Mouse (Mus musculus): ENCODE measurements at regions not wholly inside any gene's neighbourhood (a gene's known extent, or its start where the extent isn't known, plus 50 kb on each side); places are given as distances from the start of the nearest gene placed in this dataset.
A peak's percentile ranks its signal among the peaks of the same experiment; 100 is the strongest.

- ATAC-seq (ENCODE audit: low FRiP score, low TSS enrichment) = no peak
- 81% methylated on average over 3 of the region's 3 CpGs for WGBS
- H3K9me3 ChIP-seq (ENCODE audit: low read length) = no peaks in the 10 kb centered on the region
Observed at GRCm38 (mm10) chrX:133505683-133506082, 183.1 kb downstream of the Pcdh19 start.

GRCm38 (mm10) chrX:133461867-133462266 lies 226.9 kb downstream of the Pcdh19 start:
- H3K9ac ChIP-seq (replicated peaks; ENCODE audit: low read length) = no peak overlapping the region
- H3K9me3 ChIP-seq (ENCODE audit: low read length) = no peaks in the 10 kb centered on the region
- H3K27me3 ChIP-seq (ENCODE audit: insufficient read depth, low read length) = peaks cover 4% of the 10 kb centered on the region; the same call in 1 of the 2 replicates
- H3K4me3 ChIP-seq (ENCODE audit: low read length) = no peak overlapping the region
- WGBS = 82% methylated on average over 1 of the region's 1 CpGs
- peak; percentile 77; the same call in 1 of the 2 replicates for ATAC-seq (ENCODE audit: low FRiP score, low TSS enrichment)
- no peaks in the 10 kb centered on the region for H3K4me1 ChIP-seq (ENCODE audit: insufficient read depth, low read length)
- no peak overlapping the region for H3K27ac ChIP-seq (ENCODE audit: low read length)
- no peak overlapping the region for H3K4me2 ChIP-seq (replicated peaks; ENCODE audit: low read depth, low read length)
- H3K36me3 ChIP-seq (ENCODE audit: insufficient read depth, low read length) = no peaks in the 10 kb centered on the region

More at GRCm38 (mm10) chrX:133505683-133506082, 183.1 kb downstream of the Pcdh19 start:
- Histone ChIP-seq H3K4me3 (ENCODE audit: low read length) (no peak overlapping the region), H3K4me1 (ENCODE audit: insufficient read depth, low read length) (no peaks in the 10 kb centered on the region), H3K36me3 (ENCODE audit: insufficient read depth, low read length) (no peaks in the 10 kb centered on the region), H3K27ac (ENCODE audit: low read length) (no peak overlapping the region), H3K9ac (replicated peaks; ENCODE audit: low read length) (no peak overlapping the region), H3K4me2 (replicated peaks; ENCODE audit: low read depth, low read length) (no peak overlapping the region), H3K27me3 (ENCODE audit: insufficient read depth, low read length) (no peaks in the 10 kb centered on the region)

DNA sequence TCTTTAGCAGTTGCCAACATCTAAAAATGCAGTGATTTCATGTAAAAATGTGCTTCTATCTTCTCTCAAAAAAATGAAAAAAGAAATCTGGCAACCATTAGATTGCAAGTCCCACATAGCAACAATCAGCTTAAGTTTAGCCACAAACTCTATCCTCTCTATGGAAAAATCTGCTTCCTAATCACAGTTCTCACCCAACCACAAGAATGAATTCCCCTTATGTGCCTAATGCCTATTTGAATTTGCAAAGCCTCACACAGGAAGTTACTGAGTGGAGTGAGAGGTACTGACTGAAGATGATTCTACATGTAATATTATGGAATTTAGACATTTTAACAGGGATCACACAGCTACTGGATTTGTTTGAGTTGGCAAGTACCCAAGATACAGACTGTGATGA lies 241.4 kb downstream of the Pcdh19 start:
- no peak for ATAC-seq (ENCODE audit: low FRiP score, low TSS enrichment)
- no peaks in the 10 kb centered on the region for H3K27me3 ChIP-seq (ENCODE audit: insufficient read depth, low read length)
- H3K27ac ChIP-seq (ENCODE audit: low read length) = no peak overlapping the region
- H3K9ac ChIP-seq (replicated peaks; ENCODE audit: low read length) = no peak overlapping the region
- H3K36me3 ChIP-seq (ENCODE audit: insufficient read depth, low read length) = no peaks in the 10 kb centered on the region
- H3K9me3 ChIP-seq (ENCODE audit: low read length) = no peaks in the 10 kb centered on the region
- H3K4me1 ChIP-seq (ENCODE audit: insufficient read depth, low read length) = no peaks in the 10 kb centered on the region
- H3K4me2 ChIP-seq (replicated peaks; ENCODE audit: low read depth, low read length) = no peak overlapping the region
- no peak overlapping the region for H3K4me3 ChIP-seq (ENCODE audit: low read length)

- no peak overlapping the region for H3K4me2 ChIP-seq (replicated peaks; ENCODE audit: low read depth, low read length)
- H3K9me3 ChIP-seq (ENCODE audit: low read length) = no peaks in the 10 kb centered on the region
- ATAC-seq (ENCODE audit: low FRiP score, low TSS enrichment) = no peak
- H3K4me3 ChIP-seq (ENCODE audit: low read length) = no peak overlapping the region
- H3K27me3 ChIP-seq (ENCODE audit: insufficient read depth, low read length) = no peaks in the 10 kb centered on the region
- no peak overlapping the region for H3K27ac ChIP-seq (ENCODE audit: low read length)
- no peaks in the 10 kb centered on the region for H3K36me3 ChIP-seq (ENCODE audit: insufficient read depth, low read length)
- no peaks in the 10 kb centered on the region for H3K4me1 ChIP-seq (ENCODE audit: insufficient read depth, low read length)
- WGBS = 90% methylated on average over 3 of the region's 3 CpGs
- no peak overlapping the region for H3K9ac ChIP-seq (replicated peaks; ENCODE audit: low read length)
Observed at GRCm38 (mm10) chrX:133402446-133402845, 286.3 kb downstream of the Pcdh19 start.

GRCm38 (mm10) chrX:133387791-133388190 lies 301.0 kb downstream of the Pcdh19 start:
- Histone ChIP-seq H3K4me1 (ENCODE audit: insufficient read depth, low read length) (no peaks in the 10 kb centered on the region), H3K27ac (ENCODE audit: low read length) (no peak overlapping the region)
- ATAC-seq (ENCODE audit: low FRiP score, low TSS enrichment) = no peak

DNA sequence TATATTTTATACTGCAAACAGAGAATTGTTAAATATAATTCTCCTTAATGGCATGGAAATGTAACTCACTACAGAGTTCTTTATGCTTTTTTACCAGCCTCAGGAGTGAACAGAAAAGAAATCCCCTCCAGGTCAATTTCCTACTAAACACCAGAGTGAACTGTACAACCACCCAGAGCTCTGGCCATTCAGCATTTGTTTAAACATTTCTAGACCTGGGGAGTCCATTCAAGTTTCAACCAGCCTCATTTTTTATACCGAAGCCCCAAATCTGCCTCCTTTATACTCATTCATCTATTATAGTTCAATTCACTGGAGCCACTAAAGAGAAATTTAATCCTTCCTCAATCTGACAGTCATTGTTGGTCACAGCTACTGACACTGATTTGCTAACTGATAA lies 314.8 kb downstream of the Pcdh19 start:
- H3K9ac ChIP-seq (replicated peaks; ENCODE audit: low read length) = no peak overlapping the region
- no peaks in the 10 kb centered on the region for H3K4me1 ChIP-seq (ENCODE audit: insufficient read depth, low read length)
- H3K27ac ChIP-seq (ENCODE audit: low read length) = no peak overlapping the region
- H3K9me3 ChIP-seq (ENCODE audit: low read length) = no peaks in the 10 kb centered on the region
- WGBS = 79% methylated on average over 1 of the region's 1 CpGs
- H3K4me3 ChIP-seq (ENCODE audit: low read length) = no peak overlapping the region
- H3K4me2 ChIP-seq (replicated peaks; ENCODE audit: low read depth, low read length) = no peak overlapping the region
- H3K27me3 ChIP-seq (ENCODE audit: insufficient read depth, low read length) = no peaks in the 10 kb centered on the region
- ATAC-seq (ENCODE audit: low FRiP score, low TSS enrichment) = no peak
- H3K36me3 ChIP-seq (ENCODE audit: insufficient read depth, low read length) = no peaks in the 10 kb centered on the region

More at GRCm38 (mm10) chrX:133387791-133388190, 301.0 kb downstream of the Pcdh19 start:
- Histone ChIP-seq H3K9ac (replicated peaks; ENCODE audit: low read length) (no peak overlapping the region), H3K9me3 (ENCODE audit: low read length) (no peaks in the 10 kb centered on the region), H3K27me3 (ENCODE audit: insufficient read depth, low read length) (no peaks in the 10 kb centered on the region), H3K4me2 (replicated peaks; ENCODE audit: low read depth, low read length) (no peak overlapping the region), H3K4me3 (ENCODE audit: low read length) (no peak overlapping the region), H3K36me3 (ENCODE audit: insufficient read depth, low read length) (no peaks in the 10 kb centered on the region)

GRCm38 (mm10) chrX:133373047-133373446 lies 315.7 kb downstream of the Pcdh19 start:
- no peak overlapping the region for H3K9ac ChIP-seq (replicated peaks; ENCODE audit: low read length)
- H3K4me2 ChIP-seq (replicated peaks; ENCODE audit: low read depth, low read length) = no peak overlapping the region
- no peaks in the 10 kb centered on the region for H3K27me3 ChIP-seq (ENCODE audit: insufficient read depth, low read length)
- H3K4me3 ChIP-seq (ENCODE audit: low read length) = no peak overlapping the region
- ATAC-seq (ENCODE audit: low FRiP score, low TSS enrichment) = no peak
- no peaks in the 10 kb centered on the region for H3K4me1 ChIP-seq (ENCODE audit: insufficient read depth, low read length)
- no peaks in the 10 kb centered on the region for H3K9me3 ChIP-seq (ENCODE audit: low read length)
- no peak overlapping the region for H3K27ac ChIP-seq (ENCODE audit: low read length)
- no peaks in the 10 kb centered on the region for H3K36me3 ChIP-seq (ENCODE audit: insufficient read depth, low read length)
- 65% methylated on average over 2 of the region's 2 CpGs for WGBS

GRCm38 (mm10) chrX:133372411-133372810 lies 316.4 kb downstream of the Pcdh19 start:
- whole genome bisulfite sequencing = 77% methylated on average over 1 of the region's 1 CpGs
- ATAC-seq (ENCODE audit: low FRiP score, low TSS enrichment) = no peak

DNA sequence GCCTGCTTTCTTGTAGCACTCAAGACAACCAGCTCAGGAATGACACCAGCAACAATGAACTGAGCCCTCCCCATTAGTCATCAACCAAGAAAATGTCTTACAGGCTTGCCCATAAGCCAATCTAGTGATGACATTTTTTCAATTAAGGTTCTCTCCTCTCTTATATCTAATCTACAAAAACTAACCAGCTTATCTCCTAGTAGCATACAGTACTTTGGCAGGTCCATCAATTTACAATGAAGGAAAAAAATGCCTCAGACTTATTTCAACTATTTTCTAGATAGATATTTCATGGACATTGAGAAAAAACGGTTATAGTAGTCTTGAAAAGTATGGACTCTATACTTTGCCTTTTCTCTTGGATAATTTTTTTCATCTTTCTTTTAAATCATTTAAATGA lies 328.0 kb downstream of the Pcdh19 start:
- Histone ChIP-seq H3K9me3 (ENCODE audit: low read length) (no peaks in the 10 kb centered on the region), H3K4me3 (ENCODE audit: low read length) (no peak overlapping the region), H3K27ac (ENCODE audit: low read length) (no peak overlapping the region), H3K4me2 (replicated peaks; ENCODE audit: low read depth, low read length) (no peak overlapping the region), H3K4me1 (ENCODE audit: insufficient read depth, low read length) (no peaks in the 10 kb centered on the region), H3K36me3 (ENCODE audit: insufficient read depth, low read length) (no peaks in the 10 kb centered on the region), H3K27me3 (ENCODE audit: insufficient read depth, low read length) (no peaks in the 10 kb centered on the region), H3K9ac (replicated peaks; ENCODE audit: low read length) (no peak overlapping the region)
- WGBS = 77% methylated on average over 1 of the region's 1 CpGs
- ATAC-seq (ENCODE audit: low FRiP score, low TSS enrichment) = no peak

More at GRCm38 (mm10) chrX:133372411-133372810, 316.4 kb downstream of the Pcdh19 start:
- no peak overlapping the region for H3K27ac ChIP-seq (ENCODE audit: low read length)
- H3K36me3 ChIP-seq (ENCODE audit: insufficient read depth, low read length) = no peaks in the 10 kb centered on the region
- no peak overlapping the region for H3K4me2 ChIP-seq (replicated peaks; ENCODE audit: low read depth, low read length)
- H3K27me3 ChIP-seq (ENCODE audit: insufficient read depth, low read length) = no peaks in the 10 kb centered on the region
- no peaks in the 10 kb centered on the region for H3K9me3 ChIP-seq (ENCODE audit: low read length)
- H3K4me1 ChIP-seq (ENCODE audit: insufficient read depth, low read length) = no peaks in the 10 kb centered on the region
- H3K9ac ChIP-seq (replicated peaks; ENCODE audit: low read length) = no peak overlapping the region
- H3K4me3 ChIP-seq (ENCODE audit: low read length) = no peak overlapping the region

Measured in kidney, embryonic 16.5 days (tissue).